Mouse (Mus musculus) heart, adult 2 months (tissue): ENCODE results near the gene Cox5b.

Experiments
- CTCF ChIP-seq: fragments of 200-600 bp; IDR thresholded peaks from 2 replicates; pipeline ENCODE4 v1.8.1; 2022; ENCODE audit warnings: antibody characterized with exemption, mild to moderate bottlenecking, moderate library complexity
- EP300 ChIP-seq: fragments of 200-500 bp; IDR thresholded peaks from 2 replicates; pipeline ENCODE4 v1.6.1; 2011; ENCODE audit warnings: low read depth, low read length, control low read depth; ENCODE audit not compliant: insufficient read depth
- POLR2A ChIP-seq: fragments of 200-500 bp; IDR thresholded peaks from 2 replicates; pipeline ENCODE4 v1.6.1; 2011; ENCODE audit warnings: mild to moderate bottlenecking, low read depth, low read length, control low read depth; ENCODE audit not compliant: insufficient read depth

GRCm38 (mm10) chr1:36680893-36681292 lies 10.4 kb upstream of the Cox5b start:
- TF ChIP-seq EP300 (no peak), CTCF (no peak), POLR2A (no peak)
